Mouse (Mus musculus) CD8-positive naive resting alpha-beta T cell, adult 2 months (primary cell): ENCODE data around the gene Gimap1.

Source experiments
- DNase-seq, 2 experiments: peaks; one replicate each; pipeline ENCODE4 v3.0.0; 2022; ENCODE audit warnings: low read depth in 2 of 2, low spot score in 2 of 2

The Gimap1 gene

GRCm38 (mm10) chr6:48739780-48740055, 864 bp downstream of the Gimap1 start:
- no peak for DNase-seq

GRCm38 (mm10) chr6:48740501-48741169, 1.8 kb downstream of the Gimap1 start:
- DNase-seq: no peak

- no peak for DNase-seq
These were observed 2.4 kb downstream of the Gimap1 start for GRCm38 (mm10) chr6:48741273-48741672.

- DNase-seq: no peak
These were observed 2.9 kb downstream of the Gimap1 start for GRCm38 (mm10) chr6:48741711-48742206.

- no peak for DNase-seq
These were observed 3.8 kb downstream of the Gimap1 start for GRCm38 (mm10) chr6:48742422-48743351.

- DNase-seq: no peak
These were observed 6.6 kb downstream of the Gimap1 start for GRCm38 (mm10) chr6:48745490-48745889.

- DNase-seq: peak; percentile 71 to 80
These were observed 7.4 kb downstream of the Gimap1 start, which contains the start of gene Gimap5 for GRCm38 (mm10) chr6:48745959-48746889. Gimap5 (plus strand) TSS chr6:48746197.

- no peak for DNase-seq
These were observed 8.5 kb downstream of the Gimap1 start for GRCm38 (mm10) chr6:48747091-48747966.

- no peak for DNase-seq
These were observed 24.9 kb downstream of the Gimap1 start for GRCm38 (mm10) chr6:48763567-48764270.

- no peak for DNase-seq
These were observed 25.6 kb downstream of the Gimap1 start for GRCm38 (mm10) chr6:48764496-48764895.

GRCm38 (mm10) chr6:48768178-48768869, 29.5 kb downstream of the Gimap1 start:
- peak; percentile 65 to 68 for DNase-seq

GRCm38 (mm10) chr6:48768933-48769332, 30.1 kb downstream of the Gimap1 start:
- peak; percentile 30 to 51 for DNase-seq

GRCm38 (mm10) chr6:48770696-48771095, 31.8 kb downstream of the Gimap1 start, which contains the start of gene Gimap3:
Gimap3 (minus strand) TSS chr6:48770851.
- peak; percentile 45 to 59 for DNase-seq

GRCm38 (mm10) chr6:48772030-48772429, 33.2 kb downstream of the Gimap1 start:
- DNase-seq: peak; percentile 78 to 82

- DNase-seq: no peak
These were observed 45.6 kb downstream of the Gimap1 start for GRCm38 (mm10) chr6:48784406-48784805.

GRCm38 (mm10) chr6:48785189-48785588, 46.3 kb downstream of the Gimap1 start:
- DNase-seq: no peak

GRCm38 (mm10) chr6:48785601-48786000, 46.7 kb downstream of the Gimap1 start:
- no peak for DNase-seq

GRCm38 (mm10) chr6:48787867-48788266, 49.0 kb downstream of the Gimap1 start:
- DNase-seq: no peak
